Comparison of ENCODE assay signal across 8 mouse cellular contexts in genomic region chr7:127008239-127009019, GRCm38 (mm10). TPM values are rescaled to one million over a fixed set of nuclear protein-coding genes. Genes with fewer than 3 reads are reported as not detected.
DNase-seq lines count a peak whose midpoint lies in the region; ATAC-seq and TF ChIP-seq lines count a peak whose summit lies in the region.

No protein-coding gene starts in this region.

- no peak for DNase-seq in ES-E14 (ENCODE audit: low read depth, low spot score)
- peak; percentile 66 to 69 for DNase-seq in adrenal gland, postnatal 36 days
- peak; percentile 83 for DNase-seq in kidney, postnatal 10 days

- no peaks in the 10 kb centered on the region for H3K27me3 ChIP-seq in heart, embryonic 13.5 days (replicated peaks)
- no peaks in the 10 kb centered on the region for H3K27me3 ChIP-seq in liver, embryonic 12.5 days (replicated peaks)
- no peaks in the 10 kb centered on the region for H3K27me3 ChIP-seq in neural tube, embryonic 14.5 days (ENCODE audit: control insufficient read depth, insufficient read depth, low read length)

- no peaks in the 10 kb centered on the region for H3K9me3 ChIP-seq in ES-E14 (ENCODE audit: control insufficient read depth, insufficient read depth, low read depth, low read length)
- no peaks in the 10 kb centered on the region for H3K9me3 ChIP-seq in heart, embryonic 13.5 days
- H3K9me3 ChIP-seq in liver, embryonic 12.5 days (replicated peaks), result no peaks in the 10 kb centered on the region
- H3K9me3 ChIP-seq in neural tube, embryonic 14.5 days (ENCODE audit: control insufficient read depth, low read length), result no peaks in the 10 kb centered on the region

- peaks cover 2 to 25% of the 10 kb centered on the region in 2 experiments; a peak in 3 of 4 replicates for H3K4me1 ChIP-seq in ES-E14 (ENCODE audit: control insufficient read depth in 2 of 2, insufficient read depth in 2 of 2, low read length in 2 of 2, poor library complexity in 1 of 2)
- peaks cover 24% of the 10 kb centered on the region for H3K4me1 ChIP-seq in heart, embryonic 13.5 days
- H3K4me1 ChIP-seq in liver, embryonic 12.5 days, result peaks cover 49% of the 10 kb centered on the region
- H3K4me1 ChIP-seq in neural tube, embryonic 14.5 days (ENCODE audit: control insufficient read depth, insufficient read depth, low read length), result no peaks in the 10 kb centered on the region

- peaks cover 3% of the 10 kb centered on the region; the same call in 1 of the 2 replicates for H3K36me3 ChIP-seq in ES-E14 (ENCODE audit: control insufficient read depth, insufficient read depth, low read length, poor library complexity, severe bottlenecking)
- H3K36me3 ChIP-seq in heart, embryonic 13.5 days, result peaks cover 19% of the 10 kb centered on the region
- peaks cover 11% of the 10 kb centered on the region for H3K36me3 ChIP-seq in liver, embryonic 12.5 days
- peaks cover under 1% of the 10 kb centered on the region; the same call in 1 of the 2 replicates for H3K36me3 ChIP-seq in neural tube, embryonic 14.5 days (ENCODE audit: control insufficient read depth, insufficient read depth, low read length)

- H3K27ac ChIP-seq in ES-E14 (ENCODE audit: insufficient read depth, low read depth, low read length, poor library complexity, severe bottlenecking), result peak overlapping the region; percentile 64
- H3K27ac ChIP-seq in heart, embryonic 13.5 days (replicated peaks), result peak overlapping the region; percentile 84
- H3K27ac ChIP-seq in liver, embryonic 12.5 days, result peak overlapping the region; percentile 96
- H3K27ac ChIP-seq in neural tube, embryonic 14.5 days (ENCODE audit: low read depth, low read length), result 0 out of 2 replicates have a peak overlapping the region, but pooled peaks have one; percentile 23

- 36% methylated on average over 9 of the region's 9 CpGs for WGBS in heart, embryonic 13.5 days
- WGBS in liver, embryonic 12.5 days (ENCODE audit: insufficient replicate concordance), result 41% methylated on average over 9 of the region's 9 CpGs
- WGBS in neural tube, embryonic 14.5 days, result 55% methylated on average over 9 of the region's 9 CpGs

- peak; percentile 51 for ATAC-seq in erythroblast, adult 5-6 weeks (replicated peaks; ENCODE audit: low FRiP score, poor library complexity, severe bottlenecking)
- no peak; the same call in none of the 2 replicates for ATAC-seq in heart, embryonic 13.5 days (ENCODE audit: extremely low read depth, insufficient number of reproducible peaks, low FRiP score, low TSS enrichment)
- peak; percentile 96 for ATAC-seq in liver, embryonic 12.5 days
- peak; percentile 74; the same call in 1 of the 2 replicates for ATAC-seq in neural tube, embryonic 14.5 days (ENCODE audit: low read depth)
- ATAC-seq in inflammation-experienced regulatory T-cells, adult 6 months, result no peak

- in situ Hi-C loops in ES-E14 (cut with MboI; ENCODE audit: low sequenced_read_pairs in 2 of 2, unreplicated experiment in 2 of 2), result no loop called here

- H3K4me2 ChIP-seq in heart, embryonic 13.5 days, result no peak overlapping the region; the same call in 1 of the 2 replicates
- peak overlapping the region; percentile 62 for H3K4me2 ChIP-seq in liver, embryonic 12.5 days
- no peak overlapping the region for H3K4me2 ChIP-seq in neural tube, embryonic 14.5 days (ENCODE audit: low read depth, low read length)

- H3K9ac ChIP-seq in ES-E14 (ENCODE audit: insufficient read depth, low read depth, low read length, poor library complexity, severe bottlenecking), result peak overlapping the region; percentile 44; the same call in 1 of the 2 replicates
- peak overlapping the region; percentile 56 for H3K9ac ChIP-seq in heart, embryonic 13.5 days
- peak overlapping the region; percentile 63 for H3K9ac ChIP-seq in liver, embryonic 12.5 days
- H3K9ac ChIP-seq in neural tube, embryonic 14.5 days (replicated peaks; ENCODE audit: low read depth, low read length), result no peak overlapping the region

- H3K4me3 ChIP-seq in ES-E14 (ENCODE audit: insufficient read depth in 1 of 2, low read depth in 1 of 2, low read length in 2 of 2, poor library complexity in 1 of 2, severe bottlenecking in 1 of 2), result no peak overlapping the region
- H3K4me3 ChIP-seq in heart, embryonic 13.5 days, result no peak overlapping the region
- peak overlapping the region; percentile 13; the same call in 1 of the 2 replicates for H3K4me3 ChIP-seq in liver, embryonic 12.5 days
- no peak overlapping the region for H3K4me3 ChIP-seq in neural tube, embryonic 14.5 days (ENCODE audit: low read depth, low read length)

TF ChIP-seq in ES-E14, 5 proteins besides CTCF, POLR2A, EP300 and RAD21:
- TF ChIP-seq MAFK (IDR thresholded peaks at IDR 0.05; ENCODE audit: insufficient read depth, low read depth, low read length) (peak; percentile 86), ZNF384 (IDR thresholded peaks at IDR 0.05; ENCODE audit: low read depth, low read length) (no peak), CHD2 (IDR thresholded peaks at IDR 0.05; ENCODE audit: low read depth, low read length) (no peak), ZC3H11A (IDR thresholded peaks at IDR 0.05; ENCODE audit: borderline replicate concordance, low read depth, low read length) (no peak), HCFC1 (IDR thresholded peaks at IDR 0.05; ENCODE audit: borderline replicate concordance, insufficient read depth, low read length) (no peak)

RNA-seq across cellular contexts. Expression of gene Mvp, which starts 6.0 kb away (rescaled TPM):
- total RNA-seq in ES-E14 (2012; rRNA removed), result 49.2 and 56.0 TPM in 2 replicates
- total RNA-seq in adrenal gland, postnatal 36 days (2021), result 100 to 1,000 TPM; 102 to 129 TPM
- total RNA-seq in erythroblast, adult 5-6 weeks (2015; ENCODE audit: low replicate concordance), result 1.5 and 1.9 TPM in 2 replicates
- 5.5 and 7.7 TPM in 2 replicates for total RNA-seq in erythroblast, adult 5-6 weeks (2017; ENCODE audit: low replicate concordance)
- 11.2 and 11.9 TPM in 2 replicates for polyA plus RNA-seq in heart, embryonic 13.5 days (2015; fragmentation: Nextera tagmentation; extraction: Ambion mirVana)
- polyA plus RNA-seq in liver, embryonic 12.5 days (2016; fragmentation: Nextera tagmentation; extraction: Ambion mirVana), result 8.3 and 8.9 TPM in 2 replicates
- polyA plus RNA-seq in neural tube, embryonic 14.5 days (2014; fragmentation: Nextera tagmentation; extraction: Ambion mirVana), result 2.4 and 4.8 TPM in 2 replicates
- polyA plus RNA-seq in inflammation-experienced regulatory T-cells, adult 6 months (2017; shearing (Covaris generic)), result 10 to 100 TPM; 15.2 to 19.7 (median 16.2) TPM

RNA-seq across cellular contexts. Expression of gene Pagr1b, which starts 7.9 kb away (rescaled TPM):
- 0.63 and 1.3 TPM in 2 replicates for total RNA-seq in ES-E14 (2012; rRNA removed)
- 1 to 10 TPM in 1 of 2 experiments, not detected in 1; 3.0 TPM for total RNA-seq in adrenal gland, postnatal 36 days (2021)
- not detected in 2 replicates for total RNA-seq in erythroblast, adult 5-6 weeks (2015; ENCODE audit: low replicate concordance)
- total RNA-seq in erythroblast, adult 5-6 weeks (2017; ENCODE audit: low replicate concordance), result not detected in 2 replicates
- polyA plus RNA-seq in heart, embryonic 13.5 days (2015; fragmentation: Nextera tagmentation; extraction: Ambion mirVana), result 0.38 and 0.44 TPM in 2 replicates
- polyA plus RNA-seq in liver, embryonic 12.5 days (2016; fragmentation: Nextera tagmentation; extraction: Ambion mirVana), result 0.57 TPM in 1 of 2 replicates, not detected in the other
- polyA plus RNA-seq in neural tube, embryonic 14.5 days (2014; fragmentation: Nextera tagmentation; extraction: Ambion mirVana), result not detected in 2 replicates
- not detected for polyA plus RNA-seq in inflammation-experienced regulatory T-cells, adult 6 months (2017; shearing (Covaris generic))

RNA-seq across cellular contexts. Expression of gene Pagr1a, which starts 8.7 kb away (rescaled TPM):
- total RNA-seq in ES-E14 (2012; rRNA removed), result 12.1 and 32.3 TPM in 2 replicates
- total RNA-seq in adrenal gland, postnatal 36 days (2021), result 10 to 100 TPM in 1 of 2 experiments, 1 to 10 TPM in 1; 4.4 to 15.1 TPM
- total RNA-seq in erythroblast, adult 5-6 weeks (2015; ENCODE audit: low replicate concordance), result 13.4 and 18.8 TPM in 2 replicates
- total RNA-seq in erythroblast, adult 5-6 weeks (2017; ENCODE audit: low replicate concordance), result 7.0 and 7.1 TPM in 2 replicates
- polyA plus RNA-seq in heart, embryonic 13.5 days (2015; fragmentation: Nextera tagmentation; extraction: Ambion mirVana), result 55.6 and 76.2 TPM in 2 replicates
- 60.5 and 65.1 TPM in 2 replicates for polyA plus RNA-seq in liver, embryonic 12.5 days (2016; fragmentation: Nextera tagmentation; extraction: Ambion mirVana)
- polyA plus RNA-seq in neural tube, embryonic 14.5 days (2014; fragmentation: Nextera tagmentation; extraction: Ambion mirVana), result 30.4 and 46.9 TPM in 2 replicates
- polyA plus RNA-seq in inflammation-experienced regulatory T-cells, adult 6 months (2017; shearing (Covaris generic)), result 10 to 100 TPM; 34.7 to 44.5 (median 42.6) TPM

RNA-seq across cellular contexts. Expression of gene Gm42742, which starts 12.5 kb away (rescaled TPM):
- 23.4 and 38.4 TPM in 2 replicates for total RNA-seq in ES-E14 (2012; rRNA removed)
- 10 to 100 TPM; 28.9 to 29.6 TPM for total RNA-seq in adrenal gland, postnatal 36 days (2021)
- 1.7 and 1.9 TPM in 2 replicates for total RNA-seq in erythroblast, adult 5-6 weeks (2015; ENCODE audit: low replicate concordance)
- total RNA-seq in erythroblast, adult 5-6 weeks (2017; ENCODE audit: low replicate concordance), result 8.1 and 9.1 TPM in 2 replicates
- 13.8 and 25.7 TPM in 2 replicates for polyA plus RNA-seq in heart, embryonic 13.5 days (2015; fragmentation: Nextera tagmentation; extraction: Ambion mirVana)
- 4.1 and 8.9 TPM in 2 replicates for polyA plus RNA-seq in liver, embryonic 12.5 days (2016; fragmentation: Nextera tagmentation; extraction: Ambion mirVana)
- polyA plus RNA-seq in neural tube, embryonic 14.5 days (2014; fragmentation: Nextera tagmentation; extraction: Ambion mirVana), result 36.3 and 60.2 TPM in 2 replicates
- polyA plus RNA-seq in inflammation-experienced regulatory T-cells, adult 6 months (2017; shearing (Covaris generic)), result 10 to 100 TPM; 42.5 to 62.2 (median 46.4) TPM

RNA-seq across cellular contexts. Expression of gene Prrt2, which starts 12.6 kb away (rescaled TPM):
- 0.36 and 0.85 TPM in 2 replicates for total RNA-seq in ES-E14 (2012; rRNA removed)
- 1 to 10 TPM; 1.9 to 2.9 TPM for total RNA-seq in adrenal gland, postnatal 36 days (2021)
- total RNA-seq in erythroblast, adult 5-6 weeks (2015; ENCODE audit: low replicate concordance), result not detected in 2 replicates
- total RNA-seq in erythroblast, adult 5-6 weeks (2017; ENCODE audit: low replicate concordance), result 1.5 TPM in 1 of 2 replicates, not detected in the other
- 1.6 TPM in 2 replicates for polyA plus RNA-seq in heart, embryonic 13.5 days (2015; fragmentation: Nextera tagmentation; extraction: Ambion mirVana)
- polyA plus RNA-seq in liver, embryonic 12.5 days (2016; fragmentation: Nextera tagmentation; extraction: Ambion mirVana), result 0.88 and 2.1 TPM in 2 replicates
- 41.4 and 63.5 TPM in 2 replicates for polyA plus RNA-seq in neural tube, embryonic 14.5 days (2014; fragmentation: Nextera tagmentation; extraction: Ambion mirVana)
- polyA plus RNA-seq in inflammation-experienced regulatory T-cells, adult 6 months (2017; shearing (Covaris generic)), result 1 to 10 TPM in 1 of 3 experiments, under 1 TPM in 1, not detected in 1; 0.97 to 1.1 TPM

Comparison
In these comparisons a context has a peak if more than half of its experiments do, and no peak if none do; other contexts are left out.
1. H3K27ac ChIP-seq: peak in every context shown above with its lines; median percentile 96 in liver, embryonic 12.5 days; 84 in heart, embryonic 13.5 days; 64 in ES-E14; 23 in neural tube, embryonic 14.5 days.
2. ATAC-seq: peak in erythroblast, adult 5-6 weeks (single experiment), liver, embryonic 12.5 days (single experiment) and neural tube, embryonic 14.5 days (single experiment); none in heart, embryonic 13.5 days (single experiment) and inflammation-experienced regulatory T-cells, adult 6 months (single experiment).